Mouse (Mus musculus) hindbrain, embryonic 13.5 days (tissue): ENCODE data around the gene Plcb4. TPM values are rescaled to one million over a fixed set of nuclear protein-coding genes. Genes with fewer than 3 reads are reported as not detected.
"Not testable (repeated sequence)": the region's sequence is repeated elsewhere in the genome, so short reads cannot be mapped to it uniquely, and the experiment has no call there.

ENCODE experiments used
- ATAC-seq: fragments of 200-750 bp; cut with Nextera tagmentation; 2 replicates; pipeline ENCODE4 v1.8.0; 2017; ENCODE audit warnings: moderate TSS enrichment; ENCODE audit not compliant: low FRiP score
- H3K27ac ChIP-seq: fragments of 300-500 bp; sonication (generic); 2 replicates; pipeline ENCODE4 v1.5.1; 2015; ENCODE audit warnings: inconsistent platforms, mild to moderate bottlenecking, moderate library complexity
- H3K27me3 ChIP-seq: fragments of 300-500 bp; sonication (generic); 2 replicates; pipeline ENCODE4 v1.6.1; 2015; ENCODE audit warnings: mild to moderate bottlenecking, inconsistent platforms
- H3K36me3 ChIP-seq: fragments of 300-500 bp; sonication (generic); 2 replicates; pipeline ENCODE4 v1.6.1; 2015; ENCODE audit warnings: mild to moderate bottlenecking, inconsistent platforms
- H3K4me1 ChIP-seq: fragments of 300-500 bp; sonication (generic); replicated peaks from 2 replicates; pipeline ENCODE4 v1.6.1; 2015; ENCODE audit warnings: inconsistent platforms
- H3K4me2 ChIP-seq: fragments of 300-500 bp; sonication (generic); 2 replicates; pipeline ENCODE4 v1.6.1; 2015; ENCODE audit warnings: inconsistent platforms, mild to moderate bottlenecking, moderate library complexity
- H3K4me3 ChIP-seq: fragments of 300-500 bp; sonication (generic); 2 replicates; pipeline ENCODE4 v1.5.1; 2015; ENCODE audit warnings: mild to moderate bottlenecking, inconsistent platforms
- H3K9ac ChIP-seq: fragments of 300-500 bp; sonication (generic); 2 replicates; pipeline ENCODE4 v1.6.1; 2015; ENCODE audit warnings: mild to moderate bottlenecking, inconsistent platforms
- H3K9me3 ChIP-seq: fragments of 300-500 bp; sonication (generic); 2 replicates; pipeline ENCODE4 v1.6.1; 2016; ENCODE audit warnings: inconsistent platforms
- WGBS: fragments of 180-500 bp; shearing (Covaris S2); methylation state at CpG from one replicate; pipeline ENCODE4 v1.1.7; 2015; 5-methylcytosine and 5-hydroxymethylcytosine counted together
- polyA plus RNA-seq: library from polyadenylated mRNA; unstranded; fragments of >200 nt; fragmentation: Nextera tagmentation; extraction: Ambion mirVana; gene quantifications from 2 replicates; pipeline ENCODE4 v1.2.1, GENCODE M21; 2015

Gene Plcb4
- polyA plus RNA-seq, 1 experiment from 2014 or later = 49.7 TPM

GRCm38 (mm10) chr2:135727088-135727487, 68.3 kb downstream of the Plcb4 start:
- Histone ChIP-seq H3K4me1 (peaks cover 18% of the 10 kb centered on the region), H3K4me3 (no peak overlapping the region), H3K27me3 (no peaks in the 10 kb centered on the region), H3K9ac (no peak overlapping the region), H3K4me2 (no peak overlapping the region), H3K9me3 (no peaks in the 10 kb centered on the region), H3K36me3 (no peaks in the 10 kb centered on the region), H3K27ac (no peak overlapping the region)
- no peak for ATAC-seq
- 88% methylated on average over 9 of the region's 9 CpGs for WGBS

GRCm38 (mm10) chr2:135727925-135728324, 69.1 kb downstream of the Plcb4 start:
- Histone ChIP-seq H3K9me3 (no peaks in the 10 kb centered on the region), H3K4me1 (0 out of 2 replicates have a peak, but pooled peaks cover 11% of the 10 kb centered on the region), H3K4me2 (no peak overlapping the region), H3K9ac (no peak overlapping the region), H3K4me3 (no peak overlapping the region), H3K27ac (no peak overlapping the region), H3K36me3 (no peaks in the 10 kb centered on the region), H3K27me3 (no peaks in the 10 kb centered on the region)
- 93% methylated on average over 4 of the region's 4 CpGs for WGBS
- ATAC-seq = no peak

DNA sequence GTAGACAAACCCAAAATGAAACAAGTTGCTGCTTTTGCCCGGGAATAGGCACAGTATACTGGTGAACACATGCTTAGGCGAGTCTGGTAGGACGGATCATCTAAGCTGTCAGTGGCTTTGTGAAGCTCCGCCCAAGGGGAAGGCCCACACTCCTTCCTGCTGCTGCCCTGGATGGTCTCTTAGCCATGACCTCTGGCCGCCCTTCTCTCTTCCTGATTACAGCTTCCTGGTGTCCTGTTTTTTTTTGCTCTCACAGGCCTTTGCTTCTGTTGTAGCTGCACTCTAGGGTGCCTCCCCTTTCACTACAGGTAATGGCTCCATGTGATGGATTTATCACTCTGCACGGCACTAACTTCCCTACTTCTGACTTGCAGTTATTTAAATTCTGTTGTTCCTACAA, 72.8 kb downstream of the Plcb4 start:
- WGBS = 61% methylated on average over 6 of the region's 6 CpGs

GRCm38 (mm10) chr2:135732651-135733050, 73.8 kb downstream of the Plcb4 start:
- peaks cover 21% of the 10 kb centered on the region for H3K4me1 ChIP-seq
- no peak overlapping the region for H3K9ac ChIP-seq
- H3K4me3 ChIP-seq = no peak overlapping the region
- no peak for ATAC-seq
- H3K4me2 ChIP-seq = no peak overlapping the region
- no peaks in the 10 kb centered on the region for H3K9me3 ChIP-seq
- WGBS = 84% methylated on average over 4 of the region's 4 CpGs
- H3K36me3 ChIP-seq = no peaks in the 10 kb centered on the region
- no peak overlapping the region for H3K27ac ChIP-seq
- no peaks in the 10 kb centered on the region for H3K27me3 ChIP-seq

More for the DNA sequence above, 72.8 kb downstream of the Plcb4 start:
- Histone ChIP-seq H3K4me1 (peaks cover 23% of the 10 kb centered on the region), H3K36me3 (no peaks in the 10 kb centered on the region), H3K9ac (no peak overlapping the region), H3K27me3 (no peaks in the 10 kb centered on the region), H3K4me2 (no peak overlapping the region), H3K4me3 (no peak overlapping the region), H3K9me3 (no peaks in the 10 kb centered on the region), H3K27ac (no peak overlapping the region)
- no peak for ATAC-seq

- H3K9me3 ChIP-seq = no peaks in the 10 kb centered on the region
- no peak overlapping the region for H3K4me3 ChIP-seq
- H3K27ac ChIP-seq = no peak overlapping the region
- H3K27me3 ChIP-seq = no peaks in the 10 kb centered on the region
- H3K4me2 ChIP-seq = no peak overlapping the region
- no peak for ATAC-seq
- WGBS = 43% methylated on average over 10 of the region's 10 CpGs
- H3K4me1 ChIP-seq = peaks cover 11% of the 10 kb centered on the region
- no peak overlapping the region for H3K9ac ChIP-seq
- H3K36me3 ChIP-seq = no peaks in the 10 kb centered on the region
These were observed 75.2 kb downstream of the Plcb4 start for GRCm38 (mm10) chr2:135733926-135734510.

DNA sequence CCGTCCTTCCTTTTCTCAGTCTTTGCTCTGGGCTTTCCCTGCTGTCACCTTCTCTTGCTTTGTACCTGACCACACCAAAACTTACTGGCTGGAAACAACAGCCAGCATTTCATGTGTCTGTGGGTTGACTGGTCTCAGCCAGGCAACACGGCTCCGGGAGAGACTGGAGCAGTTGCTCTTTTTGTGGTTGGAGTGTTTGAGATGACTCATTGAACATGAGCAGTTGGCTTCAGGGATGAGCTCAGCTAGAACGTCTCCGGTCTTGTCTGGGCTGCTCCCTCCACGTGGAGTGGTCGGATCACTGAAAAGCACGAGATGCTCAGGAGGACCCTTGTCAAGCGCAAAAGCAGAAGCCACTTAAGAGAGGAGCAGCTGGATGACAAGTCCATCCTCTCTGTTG, 78.7 kb downstream of the Plcb4 start:
- H3K4me2 ChIP-seq = no peak overlapping the region

GRCm38 (mm10) chr2:135738022-135738780, 79.4 kb downstream of the Plcb4 start:
- not testable (repeated sequence) for H3K4me3 ChIP-seq, H3K4me2 ChIP-seq, H3K9ac ChIP-seq, H3K27ac ChIP-seq, H3K9me3 ChIP-seq, H3K27me3 ChIP-seq, H3K36me3 ChIP-seq, ATAC-seq
- H3K4me1 ChIP-seq = peaks cover 22% of the 10 kb centered on the region
- WGBS = 78% methylated on average over 7 of the region's 7 CpGs

More for the DNA sequence above, 78.7 kb downstream of the Plcb4 start:
- Histone ChIP-seq H3K9ac (no peak overlapping the region), H3K27me3 (no peaks in the 10 kb centered on the region), H3K36me3 (no peaks in the 10 kb centered on the region), H3K9me3 (no peaks in the 10 kb centered on the region), H3K4me1 (peaks cover 16% of the 10 kb centered on the region), H3K4me3 (no peak overlapping the region), H3K27ac (no peak overlapping the region)
- WGBS = 88% methylated on average over 9 of the region's 9 CpGs
- ATAC-seq = no peak

DNA sequence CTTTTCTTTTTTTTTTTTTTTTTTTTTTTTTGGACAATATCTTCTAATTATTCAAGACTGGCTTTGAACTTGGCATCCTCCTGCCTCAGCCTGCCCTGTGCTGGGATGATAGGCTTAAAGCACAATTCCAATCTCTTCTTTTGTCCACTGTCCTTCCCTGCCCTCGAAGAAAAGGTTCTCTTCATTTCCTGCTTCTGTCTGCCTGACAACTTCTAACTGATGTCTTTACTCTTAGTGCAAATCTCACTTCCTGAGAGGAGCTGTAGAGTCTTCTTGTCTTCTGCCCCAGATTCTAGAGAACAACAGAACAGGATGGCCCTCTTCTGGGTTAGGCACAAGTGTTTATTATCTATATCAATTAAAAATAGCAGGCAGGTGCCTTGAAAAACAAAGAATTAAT, 80.1 kb downstream of the Plcb4 start:
- H3K9me3 ChIP-seq = no peaks in the 10 kb centered on the region
- no peak for ATAC-seq
- H3K4me1 ChIP-seq = peaks cover 29% of the 10 kb centered on the region
- no peak overlapping the region for H3K27ac ChIP-seq
- WGBS = 74% methylated on average over 1 of the region's 1 CpGs
- no peaks in the 10 kb centered on the region for H3K27me3 ChIP-seq
- no peaks in the 10 kb centered on the region for H3K36me3 ChIP-seq
- H3K4me2 ChIP-seq = no peak overlapping the region
- H3K4me3 ChIP-seq = no peak overlapping the region
- no peak overlapping the region for H3K9ac ChIP-seq

GRCm38 (mm10) chr2:135742954-135743700, 84.3 kb downstream of the Plcb4 start:
- H3K27me3 ChIP-seq = no peaks in the 10 kb centered on the region
- no peak overlapping the region for H3K4me2 ChIP-seq
- peak; percentile 70; the same call in 1 of the 2 replicates for ATAC-seq

DNA sequence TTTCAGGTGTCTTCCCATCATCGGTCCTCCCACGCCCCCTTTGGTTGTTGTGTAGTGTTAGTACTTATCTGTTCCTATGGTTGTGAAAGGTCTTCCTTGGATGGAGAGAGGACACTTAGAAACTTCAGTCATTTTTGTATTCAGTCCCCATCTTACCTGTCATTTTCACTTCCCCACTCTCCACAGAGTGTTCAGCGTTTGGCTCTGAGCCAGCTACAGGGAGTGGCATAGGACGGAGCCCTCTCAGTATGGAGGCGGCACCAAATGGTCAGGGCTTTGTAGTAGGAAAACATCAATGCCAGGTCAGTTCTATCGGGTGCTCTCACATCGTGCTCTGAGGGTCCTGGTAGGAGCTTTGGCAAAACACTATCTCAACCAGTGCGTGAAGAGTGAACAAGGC, 85.9 kb downstream of the Plcb4 start:
- 74% methylated on average over 8 of the region's 8 CpGs for WGBS
- no peak overlapping the region for H3K4me3 ChIP-seq
- ATAC-seq = no peak
- H3K9me3 ChIP-seq = no peaks in the 10 kb centered on the region
- peaks cover 30% of the 10 kb centered on the region for H3K4me1 ChIP-seq
- H3K9ac ChIP-seq = no peak overlapping the region
- no peak overlapping the region for H3K4me2 ChIP-seq
- H3K27me3 ChIP-seq = no peaks in the 10 kb centered on the region
- no peaks in the 10 kb centered on the region for H3K36me3 ChIP-seq
- H3K27ac ChIP-seq = no peak overlapping the region

More at GRCm38 (mm10) chr2:135742954-135743700, 84.3 kb downstream of the Plcb4 start:
- Histone ChIP-seq H3K4me3 (no peak overlapping the region), H3K4me1 (peaks cover 27% of the 10 kb centered on the region), H3K27ac (peak overlapping the region; percentile 71), H3K9ac (no peak overlapping the region), H3K9me3 (no peaks in the 10 kb centered on the region), H3K36me3 (no peaks in the 10 kb centered on the region)
- 42% methylated on average over 10 of the region's 10 CpGs for WGBS

DNA sequence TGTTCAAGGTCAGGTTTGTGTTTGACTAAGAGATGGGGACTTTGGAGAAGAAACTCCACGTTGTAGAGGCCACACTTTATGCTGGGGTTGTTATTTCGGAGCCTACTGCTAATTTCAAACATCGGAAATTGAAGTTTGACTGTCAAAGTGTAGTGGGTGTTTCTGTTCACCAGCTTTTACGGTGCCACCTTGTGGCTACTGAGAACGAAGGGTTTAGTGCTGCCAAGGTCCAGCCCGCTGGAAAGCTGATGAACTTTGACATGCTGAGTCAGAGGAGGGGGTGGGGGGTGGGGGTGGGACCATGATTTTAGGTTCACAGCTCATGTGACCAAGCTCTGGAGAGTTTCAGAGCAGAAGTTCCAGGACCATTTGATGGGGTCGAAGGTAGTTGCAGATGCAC, 86.3 kb downstream of the Plcb4 start:
- H3K27me3 ChIP-seq = no peaks in the 10 kb centered on the region
- H3K4me1 ChIP-seq = peaks cover 33% of the 10 kb centered on the region
- 58% methylated on average over 7 of the region's 7 CpGs for WGBS
- H3K4me2 ChIP-seq = no peak overlapping the region
- no peaks in the 10 kb centered on the region for H3K36me3 ChIP-seq
- H3K27ac ChIP-seq = no peak overlapping the region
- H3K9me3 ChIP-seq = no peaks in the 10 kb centered on the region
- H3K9ac ChIP-seq = no peak overlapping the region
- H3K4me3 ChIP-seq = no peak overlapping the region
- ATAC-seq = no peak

DNA sequence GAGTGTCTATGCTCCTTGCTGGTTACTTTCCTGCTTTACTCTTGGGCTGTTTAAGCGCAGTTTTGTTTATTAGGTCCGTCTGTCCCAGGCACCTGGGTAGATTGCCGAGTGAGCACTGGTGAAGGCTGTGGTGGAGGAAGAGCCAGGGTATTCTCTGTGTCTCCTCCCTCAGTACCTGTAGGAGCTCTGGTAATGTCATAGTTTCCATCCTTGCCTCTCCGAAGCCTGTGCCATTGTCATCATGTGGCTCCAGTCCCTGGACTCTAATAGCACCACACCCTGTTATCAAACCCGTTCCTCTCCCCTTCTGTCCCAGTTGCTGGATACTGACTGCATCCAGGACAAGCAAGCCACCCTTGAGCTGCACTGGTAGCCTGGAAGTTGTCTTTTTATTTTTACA, 89.6 kb downstream of the Plcb4 start:
- H3K36me3 ChIP-seq = no peaks in the 10 kb centered on the region
- WGBS = 91% methylated on average over 5 of the region's 5 CpGs
- no peak for ATAC-seq
- H3K4me1 ChIP-seq = peaks cover 20% of the 10 kb centered on the region
- H3K27me3 ChIP-seq = no peaks in the 10 kb centered on the region
- no peaks in the 10 kb centered on the region for H3K9me3 ChIP-seq
- no peak overlapping the region for H3K4me2 ChIP-seq
- no peak overlapping the region for H3K9ac ChIP-seq
- H3K4me3 ChIP-seq = no peak overlapping the region
- H3K27ac ChIP-seq = no peak overlapping the region
